Mouse (Mus musculus): ENCODE results near the gene Kcne1.
A peak's percentile ranks its signal among the peaks of the same experiment; 100 is the strongest.

Gene Kcne1

DNA sequence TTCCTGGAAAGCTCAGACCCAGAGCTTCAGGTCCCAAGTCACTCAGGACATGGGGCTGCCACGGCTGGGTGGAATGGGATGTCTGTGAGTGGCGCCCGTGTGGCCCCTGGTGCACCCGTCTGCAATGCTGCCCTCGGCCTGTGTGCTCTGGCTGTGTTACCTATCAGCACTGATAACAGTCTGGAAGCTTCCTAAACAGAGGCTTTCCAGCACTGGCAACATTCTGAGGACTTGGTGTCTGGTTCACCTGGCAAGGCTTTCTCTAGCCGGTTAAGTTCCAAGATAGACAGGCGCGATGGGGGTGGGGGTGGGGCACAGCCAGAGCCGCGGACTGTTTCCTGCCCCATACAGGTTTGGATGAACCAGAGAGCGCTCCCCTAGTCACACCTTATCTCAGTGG is 3.3 kb downstream of the Kcne1 start:
- no peak for DNase-seq (ENCODE audit: low spot score)

DNA sequence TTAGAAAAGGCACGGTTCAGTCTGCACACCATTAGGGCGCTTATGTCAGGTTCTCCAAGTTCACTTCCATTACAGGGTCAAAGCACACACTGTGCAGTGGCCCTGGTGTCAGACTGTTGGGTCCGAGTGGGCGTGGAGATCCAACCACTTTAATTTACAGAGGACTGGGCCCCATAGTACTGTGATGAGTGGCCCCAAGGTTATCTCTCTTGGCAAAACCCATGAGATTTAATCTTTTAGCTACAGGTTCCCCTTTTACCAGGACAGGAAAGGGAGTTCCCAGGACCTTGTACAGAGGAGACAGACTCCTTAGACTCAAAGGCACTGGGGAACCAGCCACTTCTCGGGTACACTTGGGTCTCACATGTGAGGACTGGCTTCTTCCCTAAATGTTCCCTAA is 3.9 kb downstream of the Kcne1 start:
- DNase-seq (ENCODE audit: low spot score): no peak

DNA sequence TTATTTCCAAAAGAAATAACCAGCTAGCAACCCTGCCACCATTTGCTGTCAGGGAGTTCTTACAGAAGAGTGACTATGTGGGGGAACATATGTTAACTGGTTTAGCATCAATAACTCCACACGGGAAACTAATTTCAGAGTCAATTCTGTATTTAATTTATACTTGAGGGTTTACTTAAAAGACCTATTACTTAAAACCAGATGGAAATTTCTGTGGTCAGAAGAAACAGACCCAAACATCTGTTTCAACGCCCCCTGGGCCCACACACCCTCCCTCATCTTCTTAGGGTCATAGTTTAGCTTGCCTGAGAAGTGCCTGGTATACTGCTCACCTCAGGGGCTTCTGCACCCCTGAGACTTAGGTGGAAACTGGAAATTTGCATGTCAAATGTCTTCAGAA is 5.4 kb downstream of the Kcne1 start:
- DNase-seq (ENCODE audit: low spot score): no peak

DNA sequence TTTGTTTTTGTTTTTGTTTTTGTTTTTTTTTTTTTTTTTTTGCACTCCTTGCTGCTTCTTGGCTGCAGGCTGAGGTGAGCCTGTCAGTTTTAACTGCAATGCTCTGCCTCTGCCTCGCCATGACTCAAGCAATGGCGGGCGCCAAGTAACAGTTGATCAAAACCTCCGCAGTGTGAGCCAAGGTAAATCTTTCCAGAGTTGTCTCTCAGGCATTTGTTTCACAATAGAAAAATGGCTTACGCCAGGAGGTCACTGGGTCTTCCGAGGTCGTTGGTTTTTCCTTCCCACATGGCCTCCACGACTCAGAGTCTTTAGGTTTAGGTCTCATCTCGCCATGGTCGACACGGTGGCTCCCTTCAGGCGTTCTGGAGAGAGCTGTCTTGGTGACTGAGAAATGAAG is 6.0 kb downstream of the Kcne1 start:
- no peak for DNase-seq (ENCODE audit: low spot score)

DNA sequence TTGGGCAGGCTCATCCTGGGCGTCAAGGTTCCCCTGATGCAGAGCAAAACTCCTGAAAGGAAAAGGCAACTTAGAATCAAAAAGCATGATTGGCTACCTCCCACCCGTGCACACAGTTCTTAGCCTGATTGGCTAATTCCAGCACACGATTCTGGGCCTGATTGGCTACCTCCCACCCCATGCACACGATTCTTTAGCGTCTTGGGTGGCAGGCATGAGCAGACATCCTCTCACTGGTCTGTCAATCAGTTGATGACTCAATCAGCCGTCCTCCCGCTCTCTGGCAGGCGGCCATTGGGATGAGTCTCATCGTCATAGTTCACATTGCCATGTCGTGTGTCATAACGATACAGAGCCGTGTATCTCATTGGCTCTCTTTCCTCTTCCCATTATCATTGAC is 10.3 kb downstream of the Kcne1 start:
- no peak for DNase-seq (ENCODE audit: low spot score)

DNA sequence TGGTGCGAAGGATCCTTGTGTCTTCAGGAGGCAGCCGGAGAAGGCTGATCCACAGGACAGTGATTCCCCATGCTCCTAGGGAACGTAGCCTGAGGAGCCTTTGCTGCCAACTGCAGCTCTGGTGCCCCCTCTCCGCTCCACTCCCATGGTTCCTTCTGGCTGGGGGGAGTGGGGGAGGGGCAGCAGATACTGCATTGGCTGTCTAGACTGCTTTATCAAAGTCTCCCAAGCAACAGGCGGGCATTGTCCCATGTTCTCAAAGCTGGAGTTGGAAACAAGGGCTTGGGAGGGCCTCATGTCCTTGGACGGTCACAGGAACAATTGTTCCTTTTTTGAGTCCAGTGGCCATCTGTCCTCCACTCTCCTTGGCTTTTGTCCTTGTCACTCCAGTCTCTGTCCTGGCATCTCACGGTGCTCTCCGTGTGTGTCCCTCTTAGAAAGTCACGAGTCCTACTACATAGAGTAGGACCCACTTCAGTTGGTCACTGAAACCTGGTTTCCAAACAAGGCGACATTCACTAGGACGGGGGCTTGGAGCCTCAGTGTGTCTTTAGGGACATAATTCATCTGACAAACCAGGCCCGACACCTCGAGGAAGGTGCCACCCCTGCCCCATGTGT is 12.9 kb downstream of the Kcne1 start:
- no peak for DNase-seq (ENCODE audit: low spot score)

DNA sequence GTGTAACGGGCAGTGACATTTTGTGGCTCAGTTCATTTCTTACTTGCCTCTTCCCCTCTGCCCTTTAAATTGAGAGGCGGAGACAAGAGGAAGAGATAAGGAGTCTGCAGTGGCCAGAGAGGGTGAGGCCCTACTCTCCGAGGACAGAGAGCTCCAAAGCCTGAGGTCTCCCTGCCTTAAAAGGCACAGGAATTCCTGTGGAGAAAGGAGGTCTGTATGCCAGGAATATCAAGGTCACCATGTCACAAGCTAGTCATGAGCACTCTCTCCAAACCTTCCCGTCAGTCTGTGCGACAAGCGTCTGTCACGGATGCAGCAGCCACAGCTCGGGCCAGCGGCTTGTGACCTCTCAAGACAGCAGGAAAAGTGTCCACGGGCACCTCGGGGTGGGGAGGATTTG is 14.1 kb downstream of the Kcne1 start:
- DNase-seq (ENCODE audit: low spot score): no peak

DNA sequence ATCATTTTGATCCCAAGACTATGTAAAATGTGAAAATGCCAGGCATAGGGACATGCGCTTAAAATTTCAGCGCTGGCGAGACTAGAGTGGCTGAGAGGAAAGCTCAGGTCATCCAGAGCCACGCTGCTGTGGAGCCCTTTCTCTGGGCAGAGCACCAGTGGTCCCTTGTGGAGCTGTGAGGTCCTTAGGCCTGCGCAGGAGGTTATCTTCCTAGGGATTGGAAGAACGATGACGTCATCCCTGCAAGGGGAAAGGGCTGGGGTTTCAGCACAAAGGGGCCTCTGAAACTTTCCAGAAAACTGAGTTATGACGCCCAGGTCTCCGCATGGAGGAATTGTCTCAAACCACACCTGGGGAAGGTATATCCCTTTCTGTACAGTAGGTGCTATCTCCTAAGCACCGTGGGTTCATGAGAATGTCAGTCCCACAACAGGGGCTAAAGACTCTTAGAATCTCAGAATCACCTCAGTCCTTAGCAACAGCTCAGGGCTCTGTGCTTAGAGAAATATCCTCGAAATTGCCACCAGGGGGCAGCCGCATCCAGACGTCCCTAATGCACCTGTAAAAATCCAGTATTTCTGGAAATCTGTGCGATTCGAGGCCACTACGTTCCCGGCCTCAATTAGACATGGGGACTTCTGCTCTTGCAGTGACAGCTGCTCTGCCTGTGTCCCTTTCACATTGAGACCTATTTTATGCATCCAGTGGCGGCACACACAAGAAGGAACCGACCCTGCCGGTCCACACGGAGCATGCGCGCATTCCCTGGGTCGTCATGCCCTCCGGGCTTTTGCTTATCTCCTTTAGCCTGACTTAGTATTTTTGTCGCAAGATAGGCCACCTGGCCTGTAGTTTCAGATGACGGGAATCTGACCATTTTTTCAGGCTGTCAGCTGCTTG is 18.4 kb downstream of the Kcne1 start:
- peak; percentile 27 for DNase-seq (ENCODE audit: low spot score)

DNA sequence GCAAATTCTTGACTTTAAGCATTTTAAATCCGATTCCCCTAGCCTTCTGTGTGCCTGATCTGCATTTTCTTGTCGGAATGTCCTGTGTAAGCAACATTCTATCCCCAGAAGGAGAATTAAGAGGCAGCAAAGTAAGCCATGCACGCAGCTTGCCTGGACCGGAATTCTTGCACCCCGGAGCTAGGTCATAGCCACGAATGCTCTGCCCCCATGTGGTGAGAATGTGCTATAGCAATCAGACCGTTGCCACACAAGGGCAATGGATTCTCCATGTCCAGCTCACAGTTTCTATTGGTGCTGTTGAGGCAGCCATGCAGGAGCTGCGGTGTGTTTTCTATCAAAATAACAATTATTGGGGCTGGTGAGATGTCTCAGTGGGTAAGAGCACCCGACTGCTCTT is 23.0 kb downstream of the Kcne1 start:
- DNase-seq (ENCODE audit: low spot score): peak; percentile 60

DNA sequence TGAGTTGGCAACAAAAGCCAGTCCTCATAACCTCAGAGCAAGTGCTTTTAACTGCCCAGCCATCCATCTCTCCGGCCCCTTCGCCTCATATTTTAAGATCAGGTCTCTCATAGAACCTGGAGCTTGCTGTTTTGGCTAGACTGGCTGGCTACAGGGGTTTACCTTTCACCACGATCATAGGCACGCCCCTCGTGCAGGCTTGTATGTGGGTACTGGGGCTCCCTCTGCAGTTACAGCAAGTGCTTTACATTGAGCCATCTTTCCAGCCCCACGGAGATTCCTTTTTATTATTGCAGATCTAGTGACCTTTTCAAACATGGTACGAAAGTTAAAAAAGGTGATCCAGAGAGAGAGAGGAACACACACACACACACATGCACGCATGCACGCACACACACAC is 24.7 kb downstream of the Kcne1 start:
- DNase-seq (ENCODE audit: low spot score): no peak

DNA sequence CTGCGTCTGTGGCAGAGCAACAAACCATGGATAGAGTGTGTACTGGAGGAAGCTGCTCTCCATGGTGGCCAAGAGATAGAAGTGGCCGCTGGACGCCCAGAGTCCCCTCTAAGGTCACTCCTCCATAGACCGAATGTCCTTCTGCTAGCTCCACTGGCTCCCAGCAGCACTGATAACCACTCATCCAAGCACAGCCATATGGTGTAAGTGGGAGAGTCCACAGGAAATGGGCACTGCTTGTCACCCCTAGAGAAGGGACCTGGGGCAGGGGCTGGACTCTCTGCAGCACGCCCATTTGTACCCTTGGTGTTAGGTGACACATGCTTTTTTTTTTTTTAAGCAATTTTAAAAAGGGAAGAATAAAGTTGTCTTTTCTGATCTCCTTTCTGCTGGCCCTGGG is 28.3 kb downstream of the Kcne1 start:
- no peak for DNase-seq (ENCODE audit: low spot score)

DNA sequence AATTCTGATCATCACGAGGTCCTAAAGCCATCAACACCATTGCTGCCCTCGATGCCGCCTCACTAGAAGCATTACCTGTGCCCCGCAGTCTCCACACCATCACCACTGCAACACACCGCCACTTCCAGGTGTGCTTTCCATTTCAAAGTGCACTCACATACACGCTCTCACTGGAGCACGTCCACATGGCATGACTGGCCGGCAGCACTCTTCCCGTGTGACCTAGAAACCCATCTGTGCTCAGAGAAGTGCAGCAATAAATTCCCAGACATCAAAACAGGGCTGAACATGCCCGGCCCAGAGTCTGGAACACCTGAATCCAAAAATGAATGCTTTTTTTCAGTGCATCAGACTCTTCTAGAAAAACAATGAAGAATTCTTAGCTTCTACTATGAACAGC is 31.4 kb downstream of the Kcne1 start:
- no peak for DNase-seq (ENCODE audit: low spot score)

DNA sequence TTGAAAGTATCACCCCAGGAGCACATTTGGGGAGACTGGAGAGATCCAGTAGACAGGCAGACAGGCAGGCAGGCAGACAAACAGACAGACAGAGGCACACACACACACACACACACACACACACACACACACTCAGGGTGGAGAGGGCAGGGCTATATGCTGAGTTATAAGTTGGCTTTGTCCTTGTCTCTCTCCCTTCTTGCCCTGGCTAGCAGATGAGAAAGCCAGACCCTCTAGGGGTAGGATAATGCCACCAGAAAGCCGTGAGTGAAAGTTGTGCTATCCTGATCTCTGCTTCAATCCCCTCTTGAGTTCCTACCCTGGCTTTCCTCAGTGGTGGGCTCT is 34.2 kb downstream of the Kcne1 start:
- no peak for DNase-seq (ENCODE audit: low spot score)

DNA sequence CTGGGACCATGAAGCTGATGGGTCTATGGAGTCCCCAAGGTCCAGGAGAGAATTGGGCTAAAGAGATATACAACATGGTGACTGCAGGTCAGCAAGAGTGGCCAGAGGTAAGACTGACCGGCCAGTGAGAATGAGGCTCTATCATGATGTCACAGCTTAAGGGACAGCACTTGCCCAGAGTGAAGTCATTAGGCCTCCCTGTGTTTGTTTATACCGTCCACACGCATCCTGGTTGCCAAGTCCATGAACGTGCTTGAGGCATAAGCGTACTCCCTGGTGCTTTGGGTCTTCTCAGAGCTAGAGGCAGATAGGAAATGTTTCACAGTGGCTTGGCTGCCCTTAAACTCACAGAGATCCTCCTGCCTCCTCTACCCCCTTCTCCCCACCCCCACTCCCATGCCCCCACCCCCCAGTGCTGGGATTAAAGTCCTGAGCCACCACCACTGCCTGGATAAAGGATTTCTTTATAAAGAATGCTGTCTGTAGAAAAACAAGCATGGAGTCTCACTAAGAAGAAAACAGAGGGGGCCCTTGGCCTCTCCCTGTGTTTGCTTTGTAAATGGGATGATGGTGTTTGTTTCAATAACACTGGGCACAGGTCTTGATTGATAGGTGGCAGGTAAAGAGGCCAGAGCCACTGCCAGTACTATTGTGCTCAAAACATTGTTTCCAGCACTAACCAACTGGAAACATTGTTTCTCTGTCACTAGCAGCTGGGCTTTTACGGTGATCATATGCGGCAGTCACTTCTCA is 34.8 kb downstream of the Kcne1 start:
- DNase-seq (ENCODE audit: low spot score): no peak

DNA sequence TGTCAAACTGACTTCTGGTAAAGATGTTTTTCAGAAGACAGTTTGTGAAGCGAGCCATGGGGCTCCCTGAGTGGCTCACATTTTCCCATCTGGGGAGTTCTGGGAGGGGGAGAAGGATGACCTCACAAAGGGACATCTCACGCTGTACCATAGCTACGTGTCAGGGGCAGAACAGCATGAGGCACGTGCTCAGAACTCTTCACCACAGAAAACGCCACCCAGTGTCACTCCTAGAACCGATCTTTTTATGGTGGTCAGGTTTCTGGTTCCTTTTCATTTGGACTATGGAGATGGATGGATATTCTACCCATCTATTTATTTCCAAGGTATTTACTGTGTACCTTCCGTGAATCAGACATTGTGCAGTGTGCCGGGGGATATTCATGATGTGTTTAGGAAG is 37.9 kb downstream of the Kcne1 start, which contains the start of gene Fam243:
Fam243 (minus strand) TSS at position 101 of the 400 bp plus-strand sequence.
- no peak for DNase-seq (ENCODE audit: low spot score)

DNA sequence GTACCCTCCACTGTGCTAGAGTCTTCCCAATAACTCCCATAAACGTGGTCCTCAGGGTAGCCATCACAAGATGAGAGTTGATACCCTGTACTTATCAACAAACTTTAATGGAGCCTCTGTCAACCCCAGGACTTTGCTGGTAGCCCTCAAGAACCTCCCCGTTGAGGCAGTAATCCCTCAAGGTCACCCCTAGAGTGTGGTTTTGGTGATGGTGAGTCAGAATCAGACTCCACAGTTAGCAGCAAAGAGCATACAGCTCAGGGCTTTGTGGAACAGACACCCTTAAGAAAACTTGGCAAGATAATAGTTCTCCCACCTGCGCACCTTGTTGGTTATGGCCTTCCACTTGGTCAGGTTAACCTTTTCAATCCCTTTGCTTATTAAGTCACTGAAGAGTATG is 38.9 kb downstream of the Kcne1 start:
- DNase-seq (ENCODE audit: low spot score): no peak

DNA sequence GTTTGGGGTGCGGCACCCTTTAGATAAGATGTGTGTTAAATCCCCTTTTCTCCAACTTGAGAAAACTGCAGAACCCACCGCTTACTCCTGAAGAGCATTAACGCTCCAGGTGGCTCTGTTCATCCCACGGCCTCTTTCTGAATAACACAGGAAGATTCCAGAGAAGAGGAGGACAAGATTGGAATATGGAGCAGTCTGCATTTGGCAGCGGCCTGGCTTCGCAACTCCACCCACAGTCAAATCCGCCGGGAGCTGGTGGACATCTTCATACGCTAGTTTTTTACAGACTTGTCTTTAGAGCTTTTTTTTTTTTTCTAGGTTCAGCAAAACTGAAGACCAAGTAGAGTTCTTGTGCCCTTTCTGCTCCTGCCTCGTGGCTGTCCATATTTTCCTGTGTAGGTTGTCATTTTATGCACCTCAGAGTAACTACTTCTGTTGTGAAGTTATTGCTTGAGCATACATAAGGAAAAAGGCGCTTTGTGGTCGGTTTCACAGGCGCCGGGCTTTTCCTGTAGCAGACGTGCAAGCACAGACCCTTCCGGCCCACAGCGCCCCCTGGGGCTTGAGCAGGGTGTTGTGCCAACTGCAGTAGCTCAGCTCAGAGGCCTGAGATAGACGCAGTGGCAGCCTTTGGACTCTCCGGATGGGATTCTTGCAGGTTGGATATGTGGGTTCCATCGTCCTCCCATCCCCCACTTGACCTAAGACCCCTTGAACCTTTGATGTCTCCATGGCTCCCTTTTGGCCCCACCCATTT is 39.7 kb downstream of the Kcne1 start:
- DNase-seq (ENCODE audit: low spot score): no peak

DNA sequence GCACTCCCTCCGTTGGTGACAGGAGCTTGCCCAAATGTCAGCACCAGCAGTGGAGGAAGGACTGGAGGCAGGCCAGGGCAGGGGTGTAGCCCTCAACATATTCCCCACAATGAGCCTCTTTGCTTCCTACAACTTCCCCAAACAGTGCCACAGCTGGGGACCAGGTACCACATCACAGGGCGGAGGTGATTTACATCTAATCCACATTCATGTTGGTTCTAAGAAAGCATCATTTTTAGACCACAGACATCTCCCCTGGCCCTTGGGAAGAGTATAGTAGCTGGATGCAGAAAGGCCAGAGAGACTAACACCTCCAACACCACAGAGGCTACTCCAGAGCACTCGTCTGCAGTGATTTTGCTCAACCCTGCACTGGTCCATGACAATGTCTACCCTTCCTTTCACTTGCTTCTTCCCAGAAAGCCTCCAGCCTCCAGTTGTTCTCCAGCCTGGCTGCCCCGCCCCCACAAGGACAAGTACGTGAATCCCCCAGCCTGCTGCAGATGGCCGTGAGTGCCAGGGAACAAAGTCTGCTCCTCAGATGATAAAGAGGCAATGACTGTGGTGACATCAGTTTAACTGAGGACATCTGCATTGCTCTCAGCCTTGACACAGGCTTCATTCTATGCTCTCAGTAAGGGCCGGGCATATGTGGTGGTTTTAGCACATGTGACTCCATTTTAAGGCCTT is 43.1 kb downstream of the Kcne1 start:
- no peak for DNase-seq (ENCODE audit: low spot score)

DNA sequence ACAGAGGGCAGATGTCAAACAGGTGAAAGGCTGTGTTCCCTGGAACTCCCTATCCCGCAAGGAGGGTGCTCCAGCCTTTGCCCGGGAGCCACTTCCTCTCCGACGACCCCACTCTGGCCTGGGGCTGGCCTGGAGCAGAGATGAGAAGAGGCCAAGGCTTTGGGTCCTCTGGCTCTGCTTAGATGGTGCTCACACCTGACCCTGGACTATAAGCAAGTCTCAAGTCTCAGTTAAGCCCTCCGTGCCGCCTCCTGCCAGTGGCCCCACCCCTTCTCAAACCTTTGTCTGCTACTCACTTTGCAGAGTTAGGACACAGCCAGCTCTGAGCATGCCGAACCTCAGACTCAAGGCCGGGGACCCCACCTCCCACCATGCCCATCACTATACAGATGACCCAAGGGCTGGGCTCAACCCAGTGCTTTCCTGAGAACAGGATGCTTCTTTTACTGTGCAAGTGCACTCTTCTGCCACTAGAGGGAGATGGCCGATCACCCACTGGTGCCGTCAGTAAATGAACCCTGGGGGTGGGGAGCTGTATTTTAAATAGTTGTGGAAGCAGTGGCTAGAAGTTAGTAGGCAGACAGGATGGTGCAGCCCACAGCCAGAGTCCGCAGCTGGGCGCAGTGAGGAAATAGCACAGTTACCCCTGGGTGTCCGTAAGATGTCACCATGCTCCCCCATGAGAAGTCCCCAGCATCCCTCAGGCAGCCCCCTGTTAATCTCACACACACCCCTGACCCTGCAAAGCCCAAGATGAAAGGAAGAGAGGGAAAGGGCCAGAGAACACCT is 45.1 kb downstream of the Kcne1 start:
- no peak for DNase-seq (ENCODE audit: low spot score)

DNA sequence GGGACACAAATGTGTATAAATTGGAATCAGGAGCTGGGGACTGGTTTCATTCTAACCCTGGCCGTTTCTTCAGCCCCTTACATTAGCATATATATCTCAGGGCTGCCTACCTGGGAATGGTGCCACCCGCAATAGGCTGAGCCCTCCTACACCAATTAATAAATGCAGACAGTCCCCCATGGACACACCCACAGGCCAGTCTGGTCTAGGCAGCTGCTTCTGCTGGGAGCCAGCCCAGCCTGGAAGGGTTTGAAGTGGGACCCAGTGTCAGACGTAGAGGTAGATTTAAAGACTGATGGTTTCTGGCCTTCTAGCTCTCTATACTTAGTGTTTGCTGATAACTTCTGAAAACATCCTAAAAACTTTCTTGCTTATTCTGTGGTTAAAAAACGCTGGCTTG is 50.1 kb downstream of the Kcne1 start:
- no peak for DNase-seq (ENCODE audit: low spot score)

DNA sequence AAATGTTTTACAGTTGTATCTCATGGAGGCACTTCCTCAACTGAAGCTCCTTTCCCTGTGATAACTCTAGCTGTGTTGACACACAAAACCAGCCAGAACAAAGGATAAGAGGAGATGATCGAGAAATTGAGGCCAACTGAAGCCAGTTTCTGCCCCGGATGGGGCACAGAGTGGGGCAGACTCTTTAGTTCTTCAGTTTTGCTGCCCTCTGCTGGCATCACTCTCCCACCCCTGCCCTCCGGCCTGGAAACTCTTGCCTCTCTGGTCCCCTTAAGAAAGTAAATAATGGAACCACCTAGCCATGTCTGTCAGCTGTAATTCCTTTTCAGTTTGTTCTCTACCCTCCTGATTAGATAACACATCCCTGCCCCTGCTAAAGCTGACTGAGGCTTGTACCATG is 51.3 kb downstream of the Kcne1 start:
- DNase-seq (ENCODE audit: low spot score): no peak
